Mouse (Mus musculus) cerebellum, adult 2 months (tissue): ENCODE results near the gene Armcx1. TPM values are rescaled to one million over a fixed set of nuclear protein-coding genes. Genes with fewer than 3 reads are reported as not detected.

Source experiments
- DNase-seq, 2 experiments: peaks; one replicate each; pipeline ENCODE4 v3.0.0; 2021
- H3K27ac ChIP-seq: fragments of 200-500 bp; 2 replicates; pipeline ENCODE4 v1.5.1; 2012; ENCODE audit warnings: low read length, control low read depth, inconsistent platforms; ENCODE audit not compliant: insufficient read depth
- H3K27me3 ChIP-seq: fragments of 200-500 bp; 2 replicates; pipeline ENCODE4 v1.6.1; 2012; ENCODE audit warnings: inconsistent platforms, mild to moderate bottlenecking, low read length, moderate library complexity; ENCODE audit not compliant: control insufficient read depth, insufficient read depth
- H3K4me1 ChIP-seq: fragments of 200-500 bp; 2 replicates; pipeline ENCODE4 v1.6.1; 2011; ENCODE audit warnings: low read length; ENCODE audit not compliant: control insufficient read depth, insufficient read depth
- H3K4me3 ChIP-seq: fragments of 200-500 bp; replicated peaks from 2 replicates; pipeline ENCODE3; 2011; ENCODE audit warnings: mild to moderate bottlenecking, low read depth, low read length, control low read depth; ENCODE audit not compliant: insufficient read depth
- CTCF ChIP-seq: fragments of 200-500 bp; IDR thresholded peaks from 2 replicates; pipeline ENCODE4 v1.5.1; 2011; ENCODE audit warnings: low read depth, mild to moderate bottlenecking, control low read depth, low read length, moderate library complexity, borderline replicate concordance; ENCODE audit not compliant: insufficient read depth
- POLR2A ChIP-seq: fragments of 200-500 bp; IDR thresholded peaks from 2 replicates; pipeline ENCODE4 v1.6.1; 2011; ENCODE audit warnings: low read length, control low read depth, borderline replicate concordance; ENCODE audit not compliant: insufficient read depth
- WGBS: fragments of 180-500 bp; shearing (Covaris S2); methylation state at CpG from one replicate; pipeline ENCODE4 v1.1.7; 2018; 5-methylcytosine and 5-hydroxymethylcytosine counted together
- polyA plus RNA-seq: library from polyadenylated mRNA; depleted of rRNA; stranded (reverse); fragments of >200 nt; gene quantifications from 2 replicates; pipeline ENCODE4 v1.2.3, GENCODE M21; 2012; rRNA removed

Gene Armcx1
- polyA plus RNA-seq = 72.1 and 76.4 TPM in 2 replicates

GRCm38 (mm10) chrX:134717752-134718308, at the start of gene Armcx1:
Gene Armcx1, plus strand, starts transcription at chrX:134717963.
- H3K27ac ChIP-seq = peak within 1 kb of the TSS; percentile 64
- no peak; the same call in 1 of the 2 replicates for TF ChIP-seq CTCF
- peak; percentile 88 for TF ChIP-seq POLR2A
- 6% methylated on average over 16 of the region's 16 CpGs for WGBS

GRCm38 (mm10) chrX:134675022-134675421, 42.7 kb upstream of the Armcx1 start:
- Histone ChIP-seq H3K4me1 (no peaks in the 10 kb centered on the region), H3K27ac (no peak overlapping the region), H3K27me3 (no peaks in the 10 kb centered on the region), H3K4me3 (no peak overlapping the region)
- WGBS = 49% methylated on average over 5 of the region's 5 CpGs
- TF ChIP-seq POLR2A (no peak), CTCF (no peak)
- no peak for DNase-seq

More at GRCm38 (mm10) chrX:134717752-134718308, at the start of gene Armcx1:
- no peaks in the 10 kb centered on the region for H3K27me3 ChIP-seq
- H3K4me1 ChIP-seq = no peaks in the 10 kb centered on the region
- peak; percentile 76 to 83 for DNase-seq
- H3K4me3 ChIP-seq = peak within 1 kb of the TSS; percentile 90

GRCm38 (mm10) chrX:134675959-134676358, 41.8 kb upstream of the Armcx1 start:
- H3K4me1 ChIP-seq = no peaks in the 10 kb centered on the region
- no peak overlapping the region for H3K27ac ChIP-seq
- DNase-seq = no peak
- H3K4me3 ChIP-seq = no peak overlapping the region
- H3K27me3 ChIP-seq = no peaks in the 10 kb centered on the region
- 80% methylated on average over 1 of the region's 1 CpGs for WGBS
- no peak for TF ChIP-seq POLR2A
- no peak for TF ChIP-seq CTCF

- WGBS = 47% methylated on average over 5 of the region's 5 CpGs
Observed at GRCm38 (mm10) chrX:134684936-134685335, 32.8 kb upstream of the Armcx1 start.

GRCm38 (mm10) chrX:134686267-134686666, 31.5 kb upstream of the Armcx1 start, which contains the start of gene Armcx4:
Gene Armcx4, plus strand, starts transcription at chrX:134686519.
- 11% methylated on average over 25 of the region's 33 CpGs for WGBS
- peak; percentile 83 for DNase-seq
- Histone ChIP-seq H3K4me3 (peak within 1 kb of the TSS; percentile 71), H3K27ac (peak within 1 kb of the TSS; percentile 49), H3K4me1 (peaks cover 4% of the 10 kb centered on the region; the same call in 1 of the 2 replicates), H3K27me3 (no peaks in the 10 kb centered on the region)
- TF ChIP-seq CTCF (no peak), POLR2A (peak; percentile 47; the same call in 1 of the 2 replicates)

More at GRCm38 (mm10) chrX:134684936-134685335, 32.8 kb upstream of the Armcx1 start:
- Histone ChIP-seq H3K27me3 (no peaks in the 10 kb centered on the region), H3K4me3 (no peak overlapping the region), H3K27ac (no peak overlapping the region), H3K4me1 (no peaks in the 10 kb centered on the region; the same call in 1 of the 2 replicates)
- DNase-seq = no peak
- no peak for TF ChIP-seq POLR2A
- TF ChIP-seq CTCF = no peak

- peak overlapping the region; percentile 71 for H3K4me3 ChIP-seq
- 3% methylated on average over 16 of the region's 16 CpGs for WGBS
- H3K27ac ChIP-seq = peak overlapping the region; percentile 49
- TF ChIP-seq POLR2A (no peak), CTCF (no peak)
- peak; percentile 50 to 63 for DNase-seq
- H3K4me1 ChIP-seq = peaks cover 4% of the 10 kb centered on the region; the same call in 1 of the 2 replicates
- no peaks in the 10 kb centered on the region for H3K27me3 ChIP-seq
Observed at GRCm38 (mm10) chrX:134686739-134687171, 31.0 kb upstream of the Armcx1 start.

- Histone ChIP-seq H3K4me3 (no peak overlapping the region), H3K27ac (no peak overlapping the region), H3K4me1 (peaks cover 4% of the 10 kb centered on the region; the same call in 1 of the 2 replicates), H3K27me3 (no peaks in the 10 kb centered on the region)
- 80% methylated on average over 2 of the region's 2 CpGs for WGBS
- TF ChIP-seq POLR2A (no peak), CTCF (no peak)
- no peak for DNase-seq
Observed at GRCm38 (mm10) chrX:134689676-134690075, 28.1 kb upstream of the Armcx1 start.
